Mouse (Mus musculus): Measurements from ENCODE around the gene Nelfb. TPM values are rescaled to one million over a fixed set of nuclear protein-coding genes. Genes with fewer than 3 reads are reported as not detected.

Gene Nelfb
- polyA plus RNA-seq, 1 experiment from 2014 or later: 99.9 TPM

DNA sequence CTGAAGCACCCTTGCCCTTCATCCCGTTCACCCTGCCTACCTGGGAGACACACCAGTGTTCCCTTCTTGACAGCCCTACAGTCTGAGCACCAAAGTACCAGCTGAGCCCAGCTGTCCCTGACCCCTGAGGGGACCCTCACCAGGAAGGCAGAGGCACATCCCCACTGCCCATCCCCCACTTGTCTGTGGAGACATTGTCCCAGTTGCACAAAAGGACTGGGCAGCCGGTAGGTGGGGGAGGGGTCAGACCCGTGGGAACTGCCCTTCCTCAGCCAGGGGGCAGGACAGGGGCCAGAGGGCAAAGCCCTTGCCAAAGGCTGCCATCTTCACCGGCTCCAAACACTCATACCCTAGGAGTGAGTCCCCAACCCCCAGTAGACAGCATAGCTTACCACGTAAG, 41.5 kb downstream of the Nelfb start:
- H3K36me3 ChIP-seq (ENCODE audit: control insufficient read depth, insufficient read depth, low read length): no peaks in the 10 kb centered on the region
- H3K4me3 ChIP-seq (ENCODE audit: low read length): no peak overlapping the region
- ATAC-seq: no peak
- peaks cover 61% of the 10 kb centered on the region for H3K4me1 ChIP-seq (ENCODE audit: control insufficient read depth, insufficient read depth, low read length)
- H3K27ac ChIP-seq (ENCODE audit: low read length): no peak overlapping the region; the same call in 1 of the 2 replicates
- 44% methylated on average over 5 of the region's 5 CpGs for WGBS
- no peaks in the 10 kb centered on the region for H3K27me3 ChIP-seq (replicated peaks; ENCODE audit: control insufficient read depth, insufficient read depth, low read length)
- H3K9me3 ChIP-seq (ENCODE audit: control insufficient read depth, low read length): no peaks in the 10 kb centered on the region
- H3K9ac ChIP-seq (ENCODE audit: low read depth, low read length): no peak overlapping the region
- H3K4me2 ChIP-seq (ENCODE audit: low read depth, low read length): no peak overlapping the region

DNA sequence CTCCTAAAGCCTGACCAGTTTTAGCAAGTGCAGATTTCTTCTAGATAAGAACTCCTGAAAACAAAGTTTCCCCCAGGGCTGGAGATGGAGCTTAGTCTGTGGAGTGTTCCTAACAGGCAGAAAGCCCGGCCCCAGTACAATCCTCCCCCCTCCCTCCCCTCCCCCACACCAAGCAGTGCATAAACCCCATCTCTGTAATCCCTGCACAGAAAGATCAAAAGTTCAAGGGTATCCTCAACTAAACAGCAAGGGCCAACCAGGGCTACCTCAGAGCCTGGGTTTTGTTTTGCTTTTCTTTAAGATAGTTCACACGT, 42.7 kb downstream of the Nelfb start:
- Histone ChIP-seq H3K4me2 (ENCODE audit: low read depth, low read length) (peak overlapping the region; percentile 90), H3K36me3 (ENCODE audit: control insufficient read depth, insufficient read depth, low read length) (no peaks in the 10 kb centered on the region), H3K4me3 (ENCODE audit: low read length) (peak overlapping the region; percentile 54), H3K27me3 (replicated peaks; ENCODE audit: control insufficient read depth, insufficient read depth, low read length) (0 out of 2 replicates have a peak, but pooled peaks cover 3% of the 10 kb centered on the region), H3K9ac (ENCODE audit: low read depth, low read length) (peak overlapping the region; percentile 72), H3K27ac (ENCODE audit: low read length) (peak overlapping the region; percentile 83), H3K4me1 (ENCODE audit: control insufficient read depth, insufficient read depth, low read length) (peaks cover 51% of the 10 kb centered on the region), H3K9me3 (ENCODE audit: control insufficient read depth, low read length) (no peaks in the 10 kb centered on the region)
- ATAC-seq: no peak
- WGBS: 22% methylated on average over 2 of the region's 2 CpGs

DNA sequence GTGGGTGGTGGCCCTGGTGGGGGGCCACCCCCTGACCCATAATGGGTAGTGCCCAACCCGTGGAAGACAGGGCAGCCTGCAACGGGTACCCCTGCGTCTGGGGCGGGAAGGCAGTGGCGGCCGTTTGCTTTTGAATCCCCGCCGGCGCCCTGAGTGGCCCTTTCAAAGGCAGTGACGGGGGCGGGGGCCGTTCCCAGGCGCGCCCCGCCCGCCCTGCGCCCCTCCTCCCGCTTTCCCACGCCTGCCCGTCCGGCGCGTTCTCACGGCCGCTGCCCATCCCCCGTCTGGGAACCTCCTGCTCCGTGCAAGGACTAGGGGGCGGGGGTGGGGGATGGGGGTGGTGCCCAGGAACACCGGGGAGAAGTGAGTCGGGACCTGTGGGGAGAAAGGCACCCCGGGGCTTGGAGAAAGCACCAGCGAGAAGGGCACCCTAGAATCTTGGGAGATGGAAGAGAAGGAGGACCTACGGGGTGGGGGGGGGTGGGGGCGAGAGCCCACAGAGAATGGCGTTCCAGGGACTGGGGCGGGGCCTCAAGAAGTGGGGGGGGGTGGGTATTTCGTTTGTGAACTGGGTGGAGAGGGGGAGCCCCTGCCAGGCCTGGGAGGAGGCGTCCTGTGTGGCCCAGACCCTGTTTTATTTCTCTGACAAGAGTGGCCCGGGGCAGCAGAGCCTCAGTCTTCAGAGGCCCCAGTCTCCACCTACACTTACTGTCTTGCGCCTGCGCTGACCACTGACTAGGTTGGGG, 43.2 kb downstream of the Nelfb start:
- Histone ChIP-seq H3K27ac (ENCODE audit: low read length) (peak overlapping the region; percentile 83), H3K36me3 (ENCODE audit: control insufficient read depth, insufficient read depth, low read length) (no peaks in the 10 kb centered on the region), H3K4me2 (ENCODE audit: low read depth, low read length) (peak overlapping the region; percentile 90), H3K9me3 (ENCODE audit: control insufficient read depth, low read length) (no peaks in the 10 kb centered on the region), H3K9ac (ENCODE audit: low read depth, low read length) (peak overlapping the region; percentile 72), H3K4me1 (ENCODE audit: control insufficient read depth, insufficient read depth, low read length) (peaks cover 52% of the 10 kb centered on the region), H3K27me3 (replicated peaks; ENCODE audit: control insufficient read depth, insufficient read depth, low read length) (0 out of 2 replicates have a peak, but pooled peaks cover 3% of the 10 kb centered on the region), H3K4me3 (ENCODE audit: low read length) (peak overlapping the region; percentile 54)
- WGBS: 1% methylated on average over 34 of the region's 41 CpGs
- ATAC-seq: peak; percentile 52

DNA sequence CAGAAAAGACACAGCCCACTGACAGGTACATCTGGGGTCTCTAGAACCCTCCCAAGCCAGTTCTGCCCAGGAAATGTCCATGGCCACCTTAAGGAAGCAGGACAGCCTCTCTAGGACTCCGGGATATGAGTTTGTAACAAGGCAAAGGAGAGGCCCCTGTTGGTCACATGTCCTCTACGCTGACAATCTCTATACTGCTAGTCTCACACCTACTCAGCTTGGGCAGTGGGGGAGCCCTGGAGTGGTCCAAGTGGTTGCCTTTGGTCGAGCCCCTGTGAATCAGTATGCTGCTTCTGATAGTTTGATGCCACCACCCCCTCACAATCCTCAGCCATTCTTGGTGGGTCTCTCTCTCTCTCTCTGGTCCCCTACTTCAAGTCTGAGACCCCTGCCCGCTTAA, 43.8 kb downstream of the Nelfb start:
- peak overlapping the region; percentile 90 for H3K4me2 ChIP-seq (ENCODE audit: low read depth, low read length)
- WGBS: 23% methylated on average over 4 of the region's 4 CpGs
- H3K9ac ChIP-seq (ENCODE audit: low read depth, low read length): peak overlapping the region; percentile 72
- peak overlapping the region; percentile 83 for H3K27ac ChIP-seq (ENCODE audit: low read length)
- H3K4me1 ChIP-seq (ENCODE audit: control insufficient read depth, insufficient read depth, low read length): peaks cover 51% of the 10 kb centered on the region
- H3K27me3 ChIP-seq (replicated peaks; ENCODE audit: control insufficient read depth, insufficient read depth, low read length): 0 out of 2 replicates have a peak, but pooled peaks cover 3% of the 10 kb centered on the region
- peak; percentile 62 for ATAC-seq
- H3K4me3 ChIP-seq (ENCODE audit: low read length): peak overlapping the region; percentile 54
- no peaks in the 10 kb centered on the region for H3K36me3 ChIP-seq (ENCODE audit: control insufficient read depth, insufficient read depth, low read length)
- H3K9me3 ChIP-seq (ENCODE audit: control insufficient read depth, low read length): no peaks in the 10 kb centered on the region

DNA sequence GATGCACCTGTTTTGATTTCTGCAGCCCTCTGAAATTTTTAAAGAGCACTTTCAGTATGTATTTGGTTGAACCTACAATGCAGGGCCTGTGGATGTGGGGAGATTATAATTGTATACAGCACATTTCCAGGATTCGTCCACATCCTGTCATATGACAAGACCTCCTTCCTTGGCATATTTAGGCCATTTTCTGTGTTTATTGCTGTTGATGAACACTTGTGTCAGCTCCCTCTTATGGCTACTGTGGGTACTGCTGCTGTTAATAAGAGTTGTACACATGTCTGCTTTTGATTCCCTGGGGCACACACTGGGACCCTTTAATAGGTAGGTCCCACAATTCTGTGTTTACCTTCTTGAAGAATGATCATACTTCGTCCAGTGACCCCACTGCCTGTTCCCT, 53.6 kb downstream of the Nelfb start:
- Histone ChIP-seq H3K36me3 (ENCODE audit: control insufficient read depth, insufficient read depth, low read length) (no peaks in the 10 kb centered on the region), H3K9ac (ENCODE audit: low read depth, low read length) (no peak overlapping the region), H3K4me1 (ENCODE audit: control insufficient read depth, insufficient read depth, low read length) (peaks cover 6% of the 10 kb centered on the region; the same call in 1 of the 2 replicates), H3K4me3 (ENCODE audit: low read length) (no peak overlapping the region), H3K4me2 (ENCODE audit: low read depth, low read length) (no peak overlapping the region), H3K27me3 (replicated peaks; ENCODE audit: control insufficient read depth, insufficient read depth, low read length) (no peaks in the 10 kb centered on the region), H3K9me3 (ENCODE audit: control insufficient read depth, low read length) (no peaks in the 10 kb centered on the region), H3K27ac (ENCODE audit: low read length) (no peak overlapping the region)
- 54% methylated on average over 2 of the region's 2 CpGs for WGBS
- ATAC-seq: no peak

DNA sequence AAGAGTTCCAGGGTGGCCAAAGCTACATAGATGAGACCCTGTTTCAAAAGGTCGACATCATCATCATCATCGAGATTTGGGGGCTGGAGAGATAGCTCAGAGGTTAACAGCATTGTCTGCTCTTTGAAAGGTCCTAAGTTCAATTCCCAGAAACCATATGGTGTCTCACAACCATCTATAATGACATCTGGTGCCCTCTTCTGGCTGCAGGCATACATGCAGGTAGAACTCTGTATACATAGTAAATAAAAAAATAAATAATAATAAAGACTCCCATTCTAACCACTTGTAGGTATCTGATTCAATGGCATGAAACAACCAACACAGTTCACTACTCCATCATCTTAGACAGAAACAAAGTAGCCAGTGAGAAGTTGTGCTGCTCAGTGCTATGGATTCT, 54.3 kb downstream of the Nelfb start:
- no peak overlapping the region for H3K4me3 ChIP-seq (ENCODE audit: low read length)
- ATAC-seq: no peak
- no peaks in the 10 kb centered on the region for H3K27me3 ChIP-seq (replicated peaks; ENCODE audit: control insufficient read depth, insufficient read depth, low read length)
- no peak overlapping the region for H3K4me2 ChIP-seq (ENCODE audit: low read depth, low read length)
- H3K4me1 ChIP-seq (ENCODE audit: control insufficient read depth, insufficient read depth, low read length): peaks cover 6% of the 10 kb centered on the region; the same call in 1 of the 2 replicates
- no peaks in the 10 kb centered on the region for H3K9me3 ChIP-seq (ENCODE audit: control insufficient read depth, low read length)
- no peak overlapping the region for H3K27ac ChIP-seq (ENCODE audit: low read length)
- H3K36me3 ChIP-seq (ENCODE audit: control insufficient read depth, insufficient read depth, low read length): no peaks in the 10 kb centered on the region
- 38% methylated on average over 2 of the region's 2 CpGs for WGBS
- H3K9ac ChIP-seq (ENCODE audit: low read depth, low read length): no peak overlapping the region

DNA sequence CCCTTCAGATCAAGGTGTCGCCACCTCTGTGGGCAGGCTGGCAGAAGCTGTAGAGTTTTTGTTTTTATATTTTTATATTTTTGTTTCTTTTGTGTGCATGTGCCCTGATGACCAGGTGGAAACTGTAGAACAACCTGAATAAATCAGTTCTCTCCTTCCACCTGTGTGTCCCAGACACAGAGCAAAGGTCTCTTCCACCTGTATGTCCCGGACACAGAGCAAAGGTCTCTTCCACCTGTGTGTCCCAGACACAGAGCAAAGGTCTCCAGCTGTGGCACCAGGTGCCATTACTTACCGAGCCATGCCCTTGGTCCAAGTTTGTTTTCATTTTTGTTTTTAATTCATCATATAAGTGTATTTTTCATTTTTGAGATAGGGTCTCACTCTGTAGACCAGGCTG, 55.1 kb downstream of the Nelfb start:
- H3K4me1 ChIP-seq (ENCODE audit: control insufficient read depth, insufficient read depth, low read length): peaks cover 6% of the 10 kb centered on the region; the same call in 1 of the 2 replicates
- ATAC-seq: peak; percentile 92
- no peak overlapping the region for H3K4me3 ChIP-seq (ENCODE audit: low read length)
- WGBS: 64% methylated on average over 3 of the region's 3 CpGs
- no peaks in the 10 kb centered on the region for H3K27me3 ChIP-seq (replicated peaks; ENCODE audit: control insufficient read depth, insufficient read depth, low read length)
- H3K4me2 ChIP-seq (ENCODE audit: low read depth, low read length): no peak overlapping the region
- H3K27ac ChIP-seq (ENCODE audit: low read length): peak overlapping the region; percentile 54
- H3K9me3 ChIP-seq (ENCODE audit: control insufficient read depth, low read length): no peaks in the 10 kb centered on the region
- H3K36me3 ChIP-seq (ENCODE audit: control insufficient read depth, insufficient read depth, low read length): no peaks in the 10 kb centered on the region
- no peak overlapping the region for H3K9ac ChIP-seq (ENCODE audit: low read depth, low read length)

DNA sequence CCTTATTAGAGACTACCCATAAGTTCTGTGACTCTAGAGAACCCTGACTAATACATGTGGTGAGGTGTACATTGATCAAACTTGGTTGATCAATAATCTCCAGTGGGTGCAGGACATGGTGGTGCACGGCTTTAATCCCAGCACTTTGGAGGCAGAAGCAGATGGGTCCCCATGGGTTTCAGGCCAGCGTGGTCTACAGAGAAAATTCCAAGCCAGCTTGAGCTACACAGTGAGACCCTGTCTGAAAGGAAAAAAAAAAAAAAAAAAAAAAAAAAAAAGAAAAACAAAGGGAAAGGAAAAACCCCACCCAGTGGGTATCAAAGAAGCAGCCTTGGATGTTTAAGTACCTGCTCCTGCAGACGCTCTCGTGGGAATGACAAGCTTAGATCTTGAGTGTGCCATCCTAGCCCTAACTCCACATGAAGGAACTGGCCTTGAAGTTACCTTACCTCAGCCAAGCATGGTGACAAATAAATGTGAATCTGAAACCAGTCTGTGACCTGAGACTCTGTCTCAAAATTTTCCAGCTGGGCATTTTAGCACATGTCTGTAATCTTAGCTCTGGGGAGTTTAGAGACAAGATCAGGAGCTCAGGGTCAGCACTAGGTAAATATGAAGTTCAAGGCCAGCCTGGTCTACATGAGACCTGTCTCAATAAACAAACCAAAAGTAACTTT, 59.9 kb downstream of the Nelfb start:
- ATAC-seq: no peak

More for the DNA sequence above, 59.9 kb downstream of the Nelfb start:
- Histone ChIP-seq H3K36me3 (ENCODE audit: control insufficient read depth, insufficient read depth, low read length) (no peaks in the 10 kb centered on the region), H3K9me3 (ENCODE audit: control insufficient read depth, low read length) (no peaks in the 10 kb centered on the region), H3K4me1 (ENCODE audit: control insufficient read depth, insufficient read depth, low read length) (peaks cover 6% of the 10 kb centered on the region; the same call in 1 of the 2 replicates), H3K9ac (ENCODE audit: low read depth, low read length) (no peak overlapping the region), H3K27ac (ENCODE audit: low read length) (no peak overlapping the region), H3K27me3 (replicated peaks; ENCODE audit: control insufficient read depth, insufficient read depth, low read length) (no peaks in the 10 kb centered on the region), H3K4me3 (ENCODE audit: low read length) (no peak overlapping the region), H3K4me2 (ENCODE audit: low read depth, low read length) (no peak overlapping the region)
- WGBS: 77% methylated on average over 4 of the region's 4 CpGs
